Mouse (Mus musculus) heart, embryonic 12.5 days (tissue): ENCODE measurements at regions not wholly inside any gene's neighbourhood (a gene's known extent, or its start where the extent isn't known, plus 50 kb on each side); places are given as distances from the start of the nearest gene placed in this dataset.
A peak's percentile ranks its signal among the peaks of the same experiment; 100 is the strongest.

Source experiments
- ATAC-seq: fragments of 200-750 bp; cut with Nextera tagmentation; 2 replicates; pipeline ENCODE4 v1.8.0; 2017; ENCODE audit warnings: moderate TSS enrichment, moderate library complexity; ENCODE audit not compliant: insufficient number of reproducible peaks, low FRiP score
- H3K27ac ChIP-seq: fragments of 300-500 bp; sonication (generic); 2 replicates; pipeline ENCODE4 v1.5.1; 2016; ENCODE audit warnings: mild to moderate bottlenecking, moderate library complexity; ENCODE audit not compliant: poor library complexity, severe bottlenecking
- H3K27me3 ChIP-seq: fragments of 300-500 bp; sonication (generic); replicated peaks from 2 replicates; pipeline ENCODE4 v1.6.1; 2016; ENCODE audit warnings: mild to moderate bottlenecking, moderate library complexity
- H3K36me3 ChIP-seq: fragments of 300-500 bp; sonication (generic); 2 replicates; pipeline ENCODE4 v1.6.1; 2016; ENCODE audit warnings: mild to moderate bottlenecking, moderate library complexity
- H3K4me1 ChIP-seq: fragments of 300-500 bp; sonication (generic); replicated peaks from 2 replicates; pipeline ENCODE4 v1.6.1; 2016; ENCODE audit warnings: mild to moderate bottlenecking
- H3K4me2 ChIP-seq: fragments of 300-500 bp; sonication (generic); 2 replicates; pipeline ENCODE4 v1.6.1; 2016; ENCODE audit warnings: mild to moderate bottlenecking, moderate library complexity
- H3K4me3 ChIP-seq: fragments of 300-500 bp; sonication (generic); 2 replicates; pipeline ENCODE4 v1.5.1; 2016; ENCODE audit warnings: mild to moderate bottlenecking
- H3K9ac ChIP-seq: fragments of 300-500 bp; sonication (generic); 2 replicates; pipeline ENCODE4 v1.6.1; 2016; ENCODE audit warnings: mild to moderate bottlenecking, moderate library complexity
- H3K9me3 ChIP-seq: fragments of 300-500 bp; sonication (generic); replicated peaks from 2 replicates; pipeline ENCODE4 v1.6.1; 2016; ENCODE audit warnings: mild to moderate bottlenecking, moderate library complexity
- WGBS: fragments of 180-500 bp; shearing (Covaris S2); methylation state at CpG from one replicate; pipeline ENCODE4 v1.1.7; 2016; 5-methylcytosine and 5-hydroxymethylcytosine counted together

DNA sequence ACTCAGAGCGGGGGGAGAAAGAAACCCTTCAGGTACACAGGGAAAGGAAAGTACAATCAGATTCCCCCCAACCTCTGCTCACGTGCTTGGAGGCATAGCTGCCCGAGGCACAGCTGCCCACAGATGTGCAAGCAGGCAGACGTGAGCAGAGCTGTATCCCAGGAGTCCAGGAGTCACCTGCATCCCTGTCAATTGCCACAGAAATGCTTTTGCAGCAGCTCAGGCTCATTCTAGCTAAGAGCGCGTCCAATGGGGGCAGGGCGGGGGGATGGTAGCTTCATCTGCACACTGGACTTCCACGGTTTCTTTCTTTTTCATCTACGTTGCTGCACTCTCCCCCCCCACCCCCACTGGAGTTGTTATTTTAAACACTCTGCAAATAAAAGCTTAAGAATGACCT lies 66.0 kb upstream of the Fat4 start:
- ATAC-seq: no peak
- H3K36me3 ChIP-seq: no peaks in the 10 kb centered on the region
- H3K4me3 ChIP-seq: no peak overlapping the region
- WGBS: 61% methylated on average over 9 of the region's 9 CpGs
- no peak overlapping the region for H3K4me2 ChIP-seq
- peaks cover 8% of the 10 kb centered on the region for H3K4me1 ChIP-seq
- H3K27ac ChIP-seq: no peak overlapping the region
- H3K27me3 ChIP-seq: no peaks in the 10 kb centered on the region
- no peak overlapping the region for H3K9ac ChIP-seq
- H3K9me3 ChIP-seq: no peaks in the 10 kb centered on the region

DNA sequence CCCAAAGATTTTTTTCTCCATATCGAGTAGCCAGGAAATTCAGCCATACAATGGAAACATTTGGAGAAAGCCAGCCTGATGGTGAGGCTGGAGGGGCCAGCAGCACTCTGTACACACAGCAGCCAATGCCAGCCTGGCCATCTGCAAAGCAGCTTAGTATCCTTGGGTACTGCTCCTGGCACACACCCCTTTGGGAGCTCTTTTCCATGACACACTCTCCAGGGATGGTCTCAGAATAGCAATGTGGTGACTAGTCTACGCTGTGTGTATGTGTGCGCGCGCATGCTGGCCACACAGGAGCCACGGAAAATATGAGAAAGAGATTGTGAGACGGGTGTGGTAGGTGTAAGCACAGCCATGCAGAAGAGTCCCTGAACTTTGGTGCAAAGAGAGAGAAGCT lies 66.4 kb upstream of the Fat4 start:
- no peaks in the 10 kb centered on the region for H3K27me3 ChIP-seq
- peaks cover 8% of the 10 kb centered on the region for H3K4me1 ChIP-seq
- no peak overlapping the region for H3K4me2 ChIP-seq
- 0 out of 2 replicates have a peak, but pooled peaks have one; percentile 45 for ATAC-seq
- no peak overlapping the region for H3K9ac ChIP-seq
- no peak overlapping the region for H3K27ac ChIP-seq
- no peak overlapping the region for H3K4me3 ChIP-seq
- 78% methylated on average over 7 of the region's 7 CpGs for WGBS
- H3K9me3 ChIP-seq: no peaks in the 10 kb centered on the region
- H3K36me3 ChIP-seq: no peaks in the 10 kb centered on the region

DNA sequence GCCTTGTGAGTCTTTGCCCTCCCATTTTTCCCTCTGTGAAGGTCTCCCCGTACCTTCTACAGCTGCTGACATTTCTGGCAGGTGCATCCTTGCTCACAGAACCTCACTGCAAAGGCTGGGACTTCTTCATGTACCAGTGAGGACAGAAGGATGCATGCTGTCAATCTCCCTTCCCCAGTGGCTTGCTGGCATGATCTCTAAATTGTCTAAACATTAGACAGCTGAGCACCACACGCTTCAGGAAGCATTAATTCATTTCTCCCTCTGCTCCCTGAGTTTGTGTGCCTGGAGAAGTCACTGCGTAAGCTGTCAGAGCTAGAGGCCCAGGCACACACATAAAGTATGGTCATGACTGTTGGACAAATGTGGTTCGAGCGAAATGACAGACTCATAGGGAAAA lies 69.1 kb upstream of the Fat4 start:
- Histone ChIP-seq H3K4me1 (peaks cover 8% of the 10 kb centered on the region), H3K4me2 (no peak overlapping the region), H3K36me3 (no peaks in the 10 kb centered on the region), H3K27ac (no peak overlapping the region), H3K9ac (no peak overlapping the region), H3K27me3 (no peaks in the 10 kb centered on the region), H3K9me3 (no peaks in the 10 kb centered on the region), H3K4me3 (no peak overlapping the region)
- WGBS: 78% methylated on average over 5 of the region's 5 CpGs
- no peak for ATAC-seq

DNA sequence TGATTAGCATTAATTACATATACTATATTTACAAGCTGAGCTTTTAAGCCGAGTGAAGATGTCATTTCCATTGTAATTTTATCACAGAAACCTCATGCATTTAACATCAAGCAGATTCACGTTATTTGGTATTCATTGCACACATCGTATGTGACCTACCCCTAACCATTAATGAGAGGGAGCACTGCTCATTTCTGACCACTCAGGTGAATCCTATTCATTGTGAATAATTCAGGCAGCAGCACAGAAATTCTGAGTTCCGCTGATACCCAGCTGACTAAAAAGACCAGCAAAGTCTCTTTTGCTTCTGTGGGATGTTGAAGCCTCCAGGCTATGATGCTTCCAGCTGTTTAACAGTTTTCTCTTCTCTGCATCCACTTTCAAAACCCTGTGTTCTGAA lies 74.3 kb upstream of the Fat4 start:
- no peak overlapping the region for H3K27ac ChIP-seq
- no peak overlapping the region for H3K4me2 ChIP-seq
- H3K27me3 ChIP-seq: no peaks in the 10 kb centered on the region
- no peak for ATAC-seq
- H3K36me3 ChIP-seq: no peaks in the 10 kb centered on the region
- H3K9me3 ChIP-seq: no peaks in the 10 kb centered on the region
- 85% methylated on average over 4 of the region's 4 CpGs for WGBS
- H3K4me1 ChIP-seq: no peaks in the 10 kb centered on the region
- no peak overlapping the region for H3K9ac ChIP-seq
- H3K4me3 ChIP-seq: no peak overlapping the region

DNA sequence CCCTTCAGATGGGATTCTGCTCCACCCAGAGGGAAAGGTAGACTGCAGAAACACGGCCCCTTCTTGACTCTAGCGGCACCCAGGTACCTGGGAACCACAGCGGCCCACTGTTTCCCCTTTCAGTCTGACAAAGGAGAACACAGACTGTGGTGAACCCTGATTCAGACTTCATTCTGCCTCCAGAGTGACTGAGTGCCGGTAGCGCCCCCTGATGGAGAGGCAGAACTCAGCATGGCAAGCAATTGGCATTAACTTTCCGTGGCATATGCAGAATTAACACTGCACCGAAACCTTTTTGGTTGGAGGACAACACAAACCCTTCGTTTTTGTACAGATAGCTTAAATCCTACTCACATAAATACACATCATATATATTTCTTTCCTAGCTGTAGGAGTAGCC lies 75.1 kb upstream of the Fat4 start:
- Histone ChIP-seq H3K4me1 (peaks cover 2% of the 10 kb centered on the region; the same call in 1 of the 2 replicates), H3K36me3 (no peaks in the 10 kb centered on the region)

DNA sequence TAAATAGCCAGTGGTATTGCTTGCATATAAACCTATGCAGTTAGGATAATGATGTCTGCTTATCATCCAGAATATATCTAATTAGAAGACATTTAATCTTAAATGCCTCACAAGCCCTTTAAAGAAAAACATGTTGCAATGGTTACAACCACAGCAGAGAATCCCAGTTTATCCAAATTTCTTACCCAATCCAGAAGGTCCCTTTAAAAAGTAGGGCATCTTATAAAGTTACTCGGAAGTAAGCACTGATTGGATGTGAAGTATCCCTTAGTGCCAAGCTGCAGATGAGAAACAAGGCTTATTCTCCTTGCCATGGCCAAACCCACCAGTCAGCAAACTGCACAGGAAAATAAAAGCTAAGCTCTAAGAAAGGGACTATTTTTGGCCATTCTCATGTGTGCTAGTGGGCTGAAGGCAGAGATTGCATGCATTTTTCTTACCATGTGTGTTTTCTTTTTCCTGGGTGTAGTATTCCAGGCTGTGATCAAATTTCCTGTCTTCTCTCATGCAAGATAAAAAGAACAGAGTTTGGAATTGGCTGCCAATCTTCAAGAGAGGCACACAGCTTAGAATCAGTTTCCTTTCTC lies 80.2 kb upstream of the Fat4 start:
- no peaks in the 10 kb centered on the region for H3K27me3 ChIP-seq
- no peaks in the 10 kb centered on the region for H3K36me3 ChIP-seq
- H3K9me3 ChIP-seq: no peaks in the 10 kb centered on the region
- H3K4me2 ChIP-seq: no peak overlapping the region
- no peak for ATAC-seq
- no peak overlapping the region for H3K4me3 ChIP-seq
- peaks cover 3% of the 10 kb centered on the region; the same call in 1 of the 2 replicates for H3K4me1 ChIP-seq
- no peak overlapping the region for H3K27ac ChIP-seq
- 58% methylated on average over 1 of the region's 1 CpGs for WGBS
- no peak overlapping the region for H3K9ac ChIP-seq

More for the DNA sequence above, 75.1 kb upstream of the Fat4 start:
- Histone ChIP-seq H3K4me2 (no peak overlapping the region), H3K27ac (no peak overlapping the region), H3K9me3 (no peaks in the 10 kb centered on the region), H3K27me3 (no peaks in the 10 kb centered on the region), H3K9ac (no peak overlapping the region), H3K4me3 (no peak overlapping the region)
- WGBS: 78% methylated on average over 8 of the region's 8 CpGs
- ATAC-seq: no peak

DNA sequence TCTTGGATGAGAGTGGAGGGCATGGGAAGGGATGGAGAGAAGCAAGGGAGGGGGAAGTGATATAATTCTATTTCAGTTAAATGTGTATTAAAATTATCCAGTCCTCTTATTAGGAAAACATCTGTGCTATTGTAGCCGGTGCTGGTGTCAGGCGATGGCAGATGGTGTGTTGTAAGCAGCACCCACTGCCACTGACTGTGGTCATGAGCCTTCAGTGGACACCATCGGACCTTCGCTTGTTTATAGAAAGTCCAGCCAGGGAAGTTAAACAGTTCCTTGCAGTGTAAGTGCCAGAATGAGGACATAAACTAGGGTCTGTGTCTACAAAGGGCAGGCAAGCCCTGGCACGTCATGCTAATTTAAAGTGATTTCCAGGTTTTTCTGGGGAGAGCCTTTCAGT lies 80.7 kb upstream of the Fat4 start:
- H3K4me1 ChIP-seq: peaks cover 3% of the 10 kb centered on the region; the same call in 1 of the 2 replicates
- no peak overlapping the region for H3K4me2 ChIP-seq
- H3K27ac ChIP-seq: no peak overlapping the region
- no peaks in the 10 kb centered on the region for H3K9me3 ChIP-seq
- ATAC-seq: no peak
- no peak overlapping the region for H3K9ac ChIP-seq
- no peaks in the 10 kb centered on the region for H3K27me3 ChIP-seq
- WGBS: 82% methylated on average over 5 of the region's 5 CpGs
- no peaks in the 10 kb centered on the region for H3K36me3 ChIP-seq
- no peak overlapping the region for H3K4me3 ChIP-seq

DNA sequence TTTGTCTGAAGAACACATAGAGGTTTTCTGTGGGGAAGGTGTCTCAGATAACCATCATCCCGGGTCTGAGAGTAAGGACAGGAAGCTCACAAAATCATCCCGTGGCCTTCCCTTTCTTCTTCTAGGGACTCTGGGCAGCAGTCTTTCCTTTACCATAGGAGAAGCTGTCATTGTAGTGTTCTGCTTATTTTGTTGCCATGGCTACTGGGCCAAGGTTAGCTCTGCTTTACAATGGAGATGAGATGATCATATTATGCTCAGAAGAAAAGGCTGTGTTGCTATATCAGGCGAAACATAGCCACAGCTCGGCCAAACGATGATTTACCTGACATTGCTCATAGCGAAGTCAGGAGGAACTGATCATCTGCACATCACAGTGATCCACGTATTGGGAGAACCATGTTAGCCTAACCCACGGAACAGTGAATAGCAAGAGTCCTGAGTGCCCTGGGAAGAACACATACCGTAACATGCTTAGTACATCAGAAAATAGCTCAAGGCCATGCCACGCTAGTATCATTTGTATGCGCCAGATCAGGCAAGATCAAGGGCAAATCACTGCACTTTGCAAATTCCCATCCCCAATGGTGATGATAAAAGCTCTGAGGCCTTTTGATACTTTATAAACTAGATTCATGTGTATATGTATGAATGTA lies 91.0 kb upstream of the Fat4 start:
- Histone ChIP-seq H3K27me3 (no peaks in the 10 kb centered on the region), H3K4me3 (no peak overlapping the region), H3K4me2 (no peak overlapping the region), H3K9me3 (no peaks in the 10 kb centered on the region), H3K36me3 (no peaks in the 10 kb centered on the region), H3K27ac (no peak overlapping the region), H3K4me1 (no peaks in the 10 kb centered on the region), H3K9ac (no peak overlapping the region)
- WGBS: 83% methylated on average over 11 of the region's 11 CpGs
- no peak for ATAC-seq

DNA sequence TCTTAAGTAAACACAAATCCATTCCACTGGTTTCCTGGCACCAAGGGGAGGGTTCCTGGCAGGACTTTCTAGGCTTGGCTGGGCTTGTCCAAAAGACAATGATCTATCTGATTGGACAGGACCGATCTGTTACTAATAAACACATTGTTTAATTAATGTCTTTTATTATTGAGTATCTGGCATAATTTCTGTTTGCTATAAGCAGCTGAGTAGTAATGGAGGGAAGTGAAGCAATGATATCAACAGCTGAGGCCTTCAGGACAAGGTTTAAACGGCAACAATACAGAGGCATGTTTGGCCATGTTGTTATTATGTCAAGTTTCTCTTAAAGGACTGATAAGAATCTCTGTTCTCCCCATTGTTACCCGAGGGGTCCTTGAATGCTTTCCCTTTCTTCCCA lies 93.5 kb upstream of the Fat4 start:
- Histone ChIP-seq H3K9ac (no peak overlapping the region), H3K27me3 (no peaks in the 10 kb centered on the region), H3K36me3 (no peaks in the 10 kb centered on the region), H3K27ac (no peak overlapping the region), H3K4me3 (no peak overlapping the region), H3K4me1 (no peaks in the 10 kb centered on the region), H3K9me3 (no peaks in the 10 kb centered on the region), H3K4me2 (no peak overlapping the region)
- ATAC-seq: no peak
- 66% methylated on average over 3 of the region's 3 CpGs for WGBS

DNA sequence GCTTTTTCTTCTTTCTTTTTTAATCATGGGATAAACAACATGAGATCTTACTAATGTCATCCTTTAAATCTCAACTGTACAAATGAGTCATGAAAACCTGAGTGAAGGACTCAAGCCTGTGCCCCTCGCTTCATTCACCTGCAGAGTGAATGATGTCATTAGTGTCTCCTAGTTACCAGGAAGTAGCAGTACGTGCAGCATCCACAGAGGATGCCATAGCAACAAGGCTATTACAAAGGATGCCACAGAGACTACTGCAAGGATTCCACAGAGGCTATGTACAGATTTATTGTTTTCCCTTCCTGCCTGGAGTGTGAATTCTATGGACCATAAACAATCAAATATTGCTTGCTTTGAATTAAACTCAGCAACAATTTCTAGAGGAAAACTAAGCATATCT lies 98.0 kb upstream of the Fat4 start:
- Histone ChIP-seq H3K9ac (no peak overlapping the region), H3K36me3 (no peaks in the 10 kb centered on the region), H3K4me2 (no peak overlapping the region), H3K4me3 (no peak overlapping the region), H3K27ac (no peak overlapping the region), H3K4me1 (no peaks in the 10 kb centered on the region), H3K9me3 (no peaks in the 10 kb centered on the region), H3K27me3 (no peaks in the 10 kb centered on the region)
- WGBS: 56% methylated on average over 2 of the region's 2 CpGs
- ATAC-seq: no peak

DNA sequence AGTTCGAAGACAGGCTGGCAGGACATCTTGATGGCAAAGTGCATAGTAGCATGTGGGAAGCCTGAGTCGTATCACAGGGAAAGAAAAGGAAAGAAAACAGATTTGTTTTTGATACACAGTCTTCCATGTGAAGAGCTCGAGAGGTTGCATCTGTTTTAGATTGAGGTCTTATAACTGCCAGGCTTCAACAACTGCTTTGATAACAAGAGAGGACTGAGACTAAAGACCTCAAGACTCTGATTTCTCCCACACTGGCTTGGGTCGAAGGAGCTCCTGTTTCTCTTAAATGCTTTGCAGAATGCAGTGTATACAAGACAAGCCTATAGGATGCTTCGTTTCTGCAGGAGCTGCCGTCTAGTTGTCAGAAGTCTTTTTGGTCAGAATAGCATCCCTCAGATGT lies 103.0 kb upstream of the Fat4 start:
- Histone ChIP-seq H3K9ac (no peak overlapping the region), H3K27me3 (no peaks in the 10 kb centered on the region), H3K36me3 (no peaks in the 10 kb centered on the region), H3K4me3 (no peak overlapping the region), H3K9me3 (no peaks in the 10 kb centered on the region), H3K4me1 (no peaks in the 10 kb centered on the region), H3K4me2 (no peak overlapping the region), H3K27ac (no peak overlapping the region)
- no peak for ATAC-seq
- 71% methylated on average over 6 of the region's 6 CpGs for WGBS

DNA sequence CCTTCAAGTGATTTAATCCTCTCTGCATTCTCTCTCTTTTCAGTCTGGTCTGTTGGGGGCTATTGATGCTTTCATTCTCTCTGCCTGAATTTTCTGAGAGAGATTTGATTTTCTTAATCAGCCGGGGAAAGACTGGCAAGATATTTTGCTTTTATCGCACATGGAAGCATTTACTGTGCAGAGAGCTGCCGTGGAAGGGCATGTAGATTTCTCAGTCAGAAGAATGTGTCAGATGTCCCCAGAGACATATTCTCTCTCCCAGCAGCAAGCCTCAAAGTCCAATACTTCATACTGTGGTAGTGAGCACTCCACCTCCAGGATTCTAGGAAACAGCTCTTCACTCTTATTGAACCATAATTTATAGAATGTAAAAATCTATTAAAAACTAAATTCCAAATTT lies 103.7 kb upstream of the Fat4 start:
- 55% methylated on average over 3 of the region's 3 CpGs for WGBS
- Histone ChIP-seq H3K4me1 (no peaks in the 10 kb centered on the region), H3K27ac (no peak overlapping the region), H3K9ac (no peak overlapping the region), H3K4me3 (no peak overlapping the region), H3K36me3 (no peaks in the 10 kb centered on the region), H3K27me3 (no peaks in the 10 kb centered on the region), H3K9me3 (no peaks in the 10 kb centered on the region), H3K4me2 (no peak overlapping the region)
- ATAC-seq: no peak
